ENCODE assay signal across 9 mouse cellular contexts in genomic region chr10:75930304-75930703, GRCm38 (mm10). TPM values are rescaled to one million over a fixed set of nuclear protein-coding genes. Genes with fewer than 3 reads are reported as not detected.
A peak's percentile ranks its signal among the peaks of the same experiment; 100 is the strongest.
DNase-seq lines count a peak whose midpoint lies in the region; ATAC-seq and TF ChIP-seq lines count a peak whose summit lies in the region.
"Had no signal": no experiment of that assay in that cellular context is flagged by ENCODE, and none has a peak within 500 bp of the region (broad histone marks: within the 10 kb centered on the region; RNA-seq: fewer than 3 reads in every experiment).

No protein-coding gene starts in this region.

- no peak overlapping the region for H3K27ac ChIP-seq in forebrain, embryonic 10.5 days
- H3K27ac ChIP-seq in forebrain, embryonic 12.5 days, result no peak overlapping the region
- no peak overlapping the region for H3K27ac ChIP-seq in kidney, postnatal 0 days
- H3K27ac ChIP-seq in stomach, postnatal 0 days (replicated peaks), result no peak overlapping the region
- no peak overlapping the region for H3K27ac ChIP-seq in left cerebral cortex, adult 2 months
- no peak overlapping the region for H3K27ac ChIP-seq in liver, embryonic 11.5 days (ENCODE audit: low read depth, low read length)

- no peak overlapping the region for H3K9ac ChIP-seq in forebrain, embryonic 12.5 days
- no peak overlapping the region for H3K9ac ChIP-seq in kidney, postnatal 0 days (ENCODE audit: low read depth, low read length)
- no peak overlapping the region for H3K9ac ChIP-seq in stomach, postnatal 0 days (ENCODE audit: low read length)
- H3K9ac ChIP-seq in liver, embryonic 11.5 days (ENCODE audit: low read depth, low read length), result no peak overlapping the region

- no peak for TF ChIP-seq CTCF in kidney, postnatal 0 days (IDR thresholded peaks at IDR 0.05; ENCODE audit: low read depth)
- no peak for TF ChIP-seq CTCF in stomach, postnatal 0 days (IDR thresholded peaks at IDR 0.05; ENCODE audit: low read depth)
- no peak for TF ChIP-seq CTCF in left cerebral cortex, adult 2 months (IDR thresholded peaks at IDR 0.05)

- H3K27me3 ChIP-seq in forebrain, embryonic 10.5 days (ENCODE audit: poor library complexity, severe bottlenecking), result peaks cover 73% of the 10 kb centered on the region
- peaks cover 57% of the 10 kb centered on the region for H3K27me3 ChIP-seq in forebrain, embryonic 12.5 days
- H3K27me3 ChIP-seq in kidney, postnatal 0 days (ENCODE audit: insufficient read depth, low read length), result no peaks in the 10 kb centered on the region
- H3K27me3 ChIP-seq in stomach, postnatal 0 days (ENCODE audit: control insufficient read depth, insufficient read depth, low read length), result no peaks in the 10 kb centered on the region
- H3K27me3 ChIP-seq in liver, embryonic 11.5 days (replicated peaks; ENCODE audit: control insufficient read depth, insufficient read depth, low read length), result peaks cover 35% of the 10 kb centered on the region

- DNase-seq in forebrain, embryonic 10.5 days (ENCODE audit: extremely low spot score, low spot score), result no peak
- DNase-seq in right cerebral cortex, postnatal 14 days, result peak; percentile 43
- no peak for DNase-seq in right cerebral cortex, postnatal 36 days (ENCODE audit: low spot score in 2 of 2)
- DNase-seq in kidney, postnatal 0 days (ENCODE audit: low spot score), result peak; percentile 73
- no peak for DNase-seq in stomach, postnatal 0 days (ENCODE audit: low spot score)
- no peak for DNase-seq in left cerebral cortex, adult 2 months (ENCODE audit: extremely low spot score in 1 of 2, low spot score in 2 of 2)
- no peak for DNase-seq in liver, embryonic 11.5 days (ENCODE audit: low spot score)

- H3K4me3 ChIP-seq in forebrain, embryonic 10.5 days, result 0 out of 2 replicates have a peak overlapping the region, but pooled peaks have one; percentile 74
- H3K4me3 ChIP-seq in forebrain, embryonic 12.5 days (replicated peaks), result no peak overlapping the region
- no peak overlapping the region for H3K4me3 ChIP-seq in kidney, postnatal 0 days (replicated peaks; ENCODE audit: low read depth, low read length)
- no peak overlapping the region for H3K4me3 ChIP-seq in stomach, postnatal 0 days (ENCODE audit: low read depth, low read length)
- no peak overlapping the region for H3K4me3 ChIP-seq in left cerebral cortex, adult 2 months
- H3K4me3 ChIP-seq in liver, embryonic 11.5 days (ENCODE audit: low read depth, low read length), result no peak overlapping the region

- H3K4me2 ChIP-seq in forebrain, embryonic 12.5 days, result no peak overlapping the region
- H3K4me2 ChIP-seq in kidney, postnatal 0 days (ENCODE audit: low read length), result peak overlapping the region; percentile 2; the same call in 1 of the 2 replicates
- H3K4me2 ChIP-seq in stomach, postnatal 0 days (replicated peaks; ENCODE audit: low read depth), result 0 out of 2 replicates have a peak overlapping the region, but pooled peaks have one; percentile 14
- no peak overlapping the region for H3K4me2 ChIP-seq in liver, embryonic 11.5 days

- 38% methylated on average over 6 of the region's 6 CpGs for WGBS in forebrain, embryonic 10.5 days
- WGBS in forebrain, embryonic 12.5 days, result 38% methylated on average over 6 of the region's 6 CpGs
- WGBS in kidney, postnatal 0 days, result 26% methylated on average over 6 of the region's 6 CpGs
- WGBS in stomach, postnatal 0 days, result 12% methylated on average over 6 of the region's 6 CpGs
- WGBS in liver, embryonic 11.5 days, result 49% methylated on average over 6 of the region's 6 CpGs

- no peaks in the 10 kb centered on the region for H3K9me3 ChIP-seq in forebrain, embryonic 10.5 days
- H3K9me3 ChIP-seq in forebrain, embryonic 12.5 days, result no peaks in the 10 kb centered on the region
- H3K9me3 ChIP-seq in kidney, postnatal 0 days (replicated peaks; ENCODE audit: low read length), result no peaks in the 10 kb centered on the region
- no peaks in the 10 kb centered on the region for H3K9me3 ChIP-seq in stomach, postnatal 0 days (ENCODE audit: control insufficient read depth, low read length)
- H3K9me3 ChIP-seq in liver, embryonic 11.5 days (ENCODE audit: control insufficient read depth, low read length), result no peaks in the 10 kb centered on the region

- H3K36me3 ChIP-seq in forebrain, embryonic 10.5 days (replicated peaks), result peaks cover 21% of the 10 kb centered on the region
- H3K36me3 ChIP-seq in forebrain, embryonic 12.5 days (replicated peaks), result peaks cover 20% of the 10 kb centered on the region
- H3K36me3 ChIP-seq in kidney, postnatal 0 days (ENCODE audit: insufficient read depth, low read length), result 0 out of 2 replicates have a peak, but pooled peaks cover 8% of the 10 kb centered on the region
- peaks cover 4% of the 10 kb centered on the region; the same call in 1 of the 2 replicates for H3K36me3 ChIP-seq in stomach, postnatal 0 days (ENCODE audit: control insufficient read depth, insufficient read depth, low read length)
- H3K36me3 ChIP-seq in liver, embryonic 11.5 days (ENCODE audit: control insufficient read depth, insufficient read depth, low read length), result no peaks in the 10 kb centered on the region

- ATAC-seq in forebrain, embryonic 12.5 days (ENCODE audit: low FRiP score), result no peak
- 0 out of 2 replicates have a peak, but pooled peaks have one; percentile 12 for ATAC-seq in kidney, postnatal 0 days (replicated peaks; ENCODE audit: low FRiP score, low read depth)
- ATAC-seq in stomach, postnatal 0 days (ENCODE audit: low FRiP score, low TSS enrichment), result no peak
- no peak for ATAC-seq in liver, embryonic 11.5 days (replicated peaks; ENCODE audit: low FRiP score)

- intact Hi-C loops in left cerebral cortex, adult 2 months (cut with DNase I), result no loop called here

- peaks cover 37% of the 10 kb centered on the region for H3K4me1 ChIP-seq in forebrain, embryonic 10.5 days
- peaks cover 38% of the 10 kb centered on the region for H3K4me1 ChIP-seq in forebrain, embryonic 12.5 days
- H3K4me1 ChIP-seq in kidney, postnatal 0 days (replicated peaks; ENCODE audit: insufficient read depth, low read length), result peaks cover 21% of the 10 kb centered on the region
- H3K4me1 ChIP-seq in stomach, postnatal 0 days (replicated peaks; ENCODE audit: control insufficient read depth, insufficient read depth), result peaks cover 4% of the 10 kb centered on the region; the same call in 1 of the 2 replicates
- peaks cover 15% of the 10 kb centered on the region for H3K4me1 ChIP-seq in liver, embryonic 11.5 days (replicated peaks; ENCODE audit: control insufficient read depth, insufficient read depth, low read length)

- TF ChIP-seq EP300 in stomach, postnatal 0 days (optimal IDR thresholded peaks at IDR 0.05), result no peak

RNA-seq across cellular contexts. Expression of gene Chchd10, which starts 2.6 kb away (rescaled TPM):
- 8.8 and 10.7 TPM in 2 replicates for polyA plus RNA-seq in forebrain, embryonic 10.5 days (2016; fragmentation: Nextera tagmentation; extraction: Ambion mirVana)
- polyA plus RNA-seq in forebrain, embryonic 12.5 days (2016; fragmentation: Nextera tagmentation; extraction: Ambion mirVana), result 7.6 and 7.8 TPM in 2 replicates
- polyA plus RNA-seq in kidney, postnatal 0 days (2015; fragmentation: Nextera tagmentation; extraction: Ambion mirVana), result 520 and 541 TPM in 2 replicates
- 232 and 235 TPM in 2 replicates for polyA plus RNA-seq in stomach, postnatal 0 days (2015; fragmentation: Nextera tagmentation; extraction: Ambion mirVana)
- total RNA-seq in left cerebral cortex, adult 2 months (2021), result 100 to 1,000 TPM; 364 to 413 TPM
- 103 and 113 TPM in 2 replicates for polyA plus RNA-seq in liver, embryonic 11.5 days (2014; fragmentation: Nextera tagmentation; extraction: Ambion mirVana)

RNA-seq across cellular contexts. Expression of gene Mmp11, which starts 6.0 kb away (rescaled TPM):
- 22.5 and 24.6 TPM in 2 replicates for polyA plus RNA-seq in forebrain, embryonic 10.5 days (2016; fragmentation: Nextera tagmentation; extraction: Ambion mirVana)
- 31.3 and 33.3 TPM in 2 replicates for polyA plus RNA-seq in forebrain, embryonic 12.5 days (2016; fragmentation: Nextera tagmentation; extraction: Ambion mirVana)
- polyA plus RNA-seq in kidney, postnatal 0 days (2015; fragmentation: Nextera tagmentation; extraction: Ambion mirVana), result 39.4 and 43.2 TPM in 2 replicates
- 9.9 and 14.6 TPM in 2 replicates for polyA plus RNA-seq in stomach, postnatal 0 days (2015; fragmentation: Nextera tagmentation; extraction: Ambion mirVana)
- total RNA-seq in left cerebral cortex, adult 2 months (2021), result 1 to 10 TPM; 1.3 TPM
- polyA plus RNA-seq in liver, embryonic 11.5 days (2014; fragmentation: Nextera tagmentation; extraction: Ambion mirVana), result 15.2 and 16.6 TPM in 2 replicates

RNA-seq across cellular contexts. Expression of gene Smarcb1, which starts 8.9 kb away (rescaled TPM):
- 275 and 283 TPM in 2 replicates for polyA plus RNA-seq in forebrain, embryonic 10.5 days (2016; fragmentation: Nextera tagmentation; extraction: Ambion mirVana)
- 303 and 310 TPM in 2 replicates for polyA plus RNA-seq in forebrain, embryonic 12.5 days (2016; fragmentation: Nextera tagmentation; extraction: Ambion mirVana)
- polyA plus RNA-seq in kidney, postnatal 0 days (2015; fragmentation: Nextera tagmentation; extraction: Ambion mirVana), result 149 and 168 TPM in 2 replicates
- 81.9 and 82.8 TPM in 2 replicates for polyA plus RNA-seq in stomach, postnatal 0 days (2015; fragmentation: Nextera tagmentation; extraction: Ambion mirVana)
- 10 to 100 TPM; 75.8 to 78.2 TPM for total RNA-seq in left cerebral cortex, adult 2 months (2021)
- polyA plus RNA-seq in liver, embryonic 11.5 days (2014; fragmentation: Nextera tagmentation; extraction: Ambion mirVana), result 157 and 162 TPM in 2 replicates

RNA-seq across cellular contexts. Expression of gene Gm867, which starts 10.2 kb away (rescaled TPM):
- 0.26 TPM in 1 of 2 replicates, not detected in the other for polyA plus RNA-seq in forebrain, embryonic 10.5 days (2016; fragmentation: Nextera tagmentation; extraction: Ambion mirVana)
- 0.46 TPM in 1 of 2 replicates, not detected in the other for polyA plus RNA-seq in forebrain, embryonic 12.5 days (2016; fragmentation: Nextera tagmentation; extraction: Ambion mirVana)
- polyA plus RNA-seq in kidney, postnatal 0 days (2015; fragmentation: Nextera tagmentation; extraction: Ambion mirVana), result 0.32 and 0.39 TPM in 2 replicates
- 0.22 TPM in 1 of 2 replicates, not detected in the other for polyA plus RNA-seq in stomach, postnatal 0 days (2015; fragmentation: Nextera tagmentation; extraction: Ambion mirVana)
- total RNA-seq in left cerebral cortex, adult 2 months (2021), result under 1 TPM in 1 of 2 experiments, not detected in 1; 0.51 TPM
- polyA plus RNA-seq in liver, embryonic 11.5 days (2014; fragmentation: Nextera tagmentation; extraction: Ambion mirVana), result 3.2 and 3.4 TPM in 2 replicates

RNA-seq across cellular contexts. Expression of gene Vpreb3, which starts 12.6 kb away (rescaled TPM):
- polyA plus RNA-seq in forebrain, embryonic 10.5 days (2016; fragmentation: Nextera tagmentation; extraction: Ambion mirVana), result 0.48 and 0.63 TPM in 2 replicates
- not detected in 2 replicates for polyA plus RNA-seq in forebrain, embryonic 12.5 days (2016; fragmentation: Nextera tagmentation; extraction: Ambion mirVana)
- 0.78 and 0.97 TPM in 2 replicates for polyA plus RNA-seq in kidney, postnatal 0 days (2015; fragmentation: Nextera tagmentation; extraction: Ambion mirVana)
- polyA plus RNA-seq in stomach, postnatal 0 days (2015; fragmentation: Nextera tagmentation; extraction: Ambion mirVana), result 0.16 and 0.22 TPM in 2 replicates
- total RNA-seq in left cerebral cortex, adult 2 months (2021), result not detected
- polyA plus RNA-seq in liver, embryonic 11.5 days (2014; fragmentation: Nextera tagmentation; extraction: Ambion mirVana), result 0.52 and 0.96 TPM in 2 replicates
- polyA plus RNA-seq: cortical plate, adult 2 months had no signal

Comparison
In these comparisons a context has a peak if more than half of its experiments do, and no peak if none do; other contexts are left out.
1. DNase-seq: peak in right cerebral cortex, postnatal 14 days (single experiment) and kidney, postnatal 0 days (single experiment); none in forebrain, embryonic 10.5 days (single experiment), right cerebral cortex, postnatal 36 days (0 of 2), stomach, postnatal 0 days (single experiment), left cerebral cortex, adult 2 months (0 of 2) and liver, embryonic 11.5 days (single experiment).
2. H3K4me2 ChIP-seq: peak in kidney, postnatal 0 days (single experiment) and stomach, postnatal 0 days (single experiment); none in forebrain, embryonic 12.5 days (single experiment) and liver, embryonic 11.5 days (single experiment).